In genomic region chr5:91023114-91023513, GRCm38 (mm10) we compare ENCODE assay signal across 26 mouse cellular contexts. TPM values are rescaled to one million over a fixed set of nuclear protein-coding genes. Genes with fewer than 3 reads are reported as not detected.
"Had no signal": no experiment of that assay in that cellular context is flagged by ENCODE, and none has a peak within 500 bp of the region (broad histone marks: within the 10 kb centered on the region; RNA-seq: fewer than 3 reads in every experiment).

No protein-coding gene starts in this region.

- H3K4me1 ChIP-seq: lung, embryonic 15.5 days; midbrain, embryonic 13.5 days; midbrain, embryonic 15.5 days; neural tube, embryonic 13.5 days; neural tube, embryonic 15.5 days had no signal

- ATAC-seq: liver, postnatal 0 days; lung, postnatal 0 days; midbrain, embryonic 13.5 days; midbrain, embryonic 15.5 days had no signal

- H3K4me2 ChIP-seq: lung, embryonic 15.5 days; midbrain, embryonic 11.5 days; midbrain, embryonic 13.5 days; midbrain, embryonic 15.5 days; neural tube, embryonic 13.5 days; neural tube, embryonic 15.5 days had no signal

- H3K36me3 ChIP-seq: lung, embryonic 15.5 days; midbrain, embryonic 13.5 days; midbrain, embryonic 15.5 days; neural tube, embryonic 15.5 days had no signal

- H3K4me3 ChIP-seq: lung, embryonic 15.5 days; megakaryocyte, embryonic 14.5 days; midbrain, embryonic 13.5 days; midbrain, embryonic 15.5 days; neural tube, embryonic 13.5 days; neural tube, embryonic 15.5 days had no signal

- DNase-seq: liver, postnatal 0 days; lung, adult 2 months; lung, postnatal 14 days; lung, postnatal 4 days; retina, postnatal 1 day; right cerebral cortex, adult 18-20 months; right cerebral cortex, postnatal 25 days; right cerebral cortex, postnatal 4 days; spleen, adult 18-20 months; thymus, adult 18-20 months; thymus, postnatal 14 days; thymus, postnatal 36 days had no signal

- H3K9me3 ChIP-seq: lung, embryonic 15.5 days; megakaryocyte, embryonic 14.5 days; midbrain, embryonic 13.5 days; midbrain, embryonic 15.5 days; neural tube, embryonic 13.5 days; neural tube, embryonic 15.5 days had no signal

- H3K27ac ChIP-seq: lung, embryonic 15.5 days; midbrain, embryonic 13.5 days; midbrain, embryonic 15.5 days; neural tube, embryonic 13.5 days; neural tube, embryonic 15.5 days had no signal

- H3K9ac ChIP-seq: liver, postnatal 0 days; lung, embryonic 15.5 days; midbrain, embryonic 13.5 days; midbrain, embryonic 15.5 days; neural tube, embryonic 13.5 days; neural tube, embryonic 15.5 days had no signal

- H3K27me3 ChIP-seq: lung, embryonic 15.5 days; megakaryocyte, embryonic 14.5 days; midbrain, embryonic 13.5 days; midbrain, embryonic 15.5 days; neural tube, embryonic 13.5 days; neural tube, embryonic 15.5 days had no signal

RNA-seq across cellular contexts. Expression of gene Epgn, which starts 4.2 kb away (rescaled TPM):
- total RNA-seq: monocyte, adult 5-6 weeks had no signal
- polyA plus RNA-seq: liver, postnatal 0 days; lung, adult 2 months; lung, postnatal 0 days; midbrain, embryonic 15.5 days; midbrain, postnatal 0 days; neural tube, embryonic 15.5 days; small intestine, adult 2 months; stomach, embryonic 14.5 days; stomach, embryonic 16.5 days had no signal

RNA-seq across cellular contexts. Expression of gene Ereg, which starts 51.3 kb away (rescaled TPM):
- total RNA-seq: midbrain, postnatal 0 days; monocyte, adult 5-6 weeks had no signal
- polyA plus RNA-seq: midbrain, embryonic 11.5 days; midbrain, embryonic 13.5 days; midbrain, embryonic 15.5 days; midbrain, postnatal 0 days; neural tube, embryonic 11.5 days; neural tube, embryonic 13.5 days; neural tube, embryonic 15.5 days had no signal
